In genomic region chr10:127288800-127289572, GRCm38 (mm10) we compare ENCODE assay signal across 8 mouse cellular contexts. TPM values are rescaled to one million over a fixed set of nuclear protein-coding genes. Genes with fewer than 3 reads are reported as not detected.
DNase-seq lines count a peak whose midpoint lies in the region; ATAC-seq lines count a peak whose summit lies in the region.

TSS of gene Mbd6 (minus strand) at chr10:127289018.

- H3K27me3 ChIP-seq in hindbrain, embryonic 12.5 days: no peaks in the 10 kb centered on the region

- DNase-seq in Muller cell, postnatal 12 days (ENCODE audit: inconsistent ontology term): peak; percentile 94
- DNase-seq in cerebellum, adult 9-11 months: peak; percentile 96
- peak; percentile 79 to 82 for DNase-seq in frontal cortex, postnatal 10 days (ENCODE audit: low spot score in 2 of 2)
- DNase-seq in layer of hippocampus, postnatal 36 days: peak; percentile 83 to 85
- peak; percentile 96 for DNase-seq in lung, postnatal 36 days
- DNase-seq in retina, postnatal 1 day: peak; percentile 94
- DNase-seq in urinary bladder, adult 18-20 months (ENCODE audit: low spot score in 2 of 2): peak; percentile 83 to 85

- peak within 1 kb of the TSS; percentile 92 for H3K4me2 ChIP-seq in hindbrain, embryonic 12.5 days (replicated peaks)

- ATAC-seq in hindbrain, embryonic 12.5 days (ENCODE audit: low FRiP score): peak; percentile 14

- WGBS in hindbrain, embryonic 12.5 days: under 1% methylated on average over 55 of the region's 65 CpGs

- peak within 1 kb of the TSS; percentile 66 for H3K4me3 ChIP-seq in hindbrain, embryonic 12.5 days

- H3K27ac ChIP-seq in hindbrain, embryonic 12.5 days: peak within 1 kb of the TSS; percentile 97

- H3K9ac ChIP-seq in hindbrain, embryonic 12.5 days: peak within 1 kb of the TSS; percentile 88

- peaks cover 58% of the 10 kb centered on the region for H3K4me1 ChIP-seq in hindbrain, embryonic 12.5 days

- peaks cover 33% of the 10 kb centered on the region for H3K36me3 ChIP-seq in hindbrain, embryonic 12.5 days

- H3K9me3 ChIP-seq in hindbrain, embryonic 12.5 days (replicated peaks): no peaks in the 10 kb centered on the region

RNA-seq across cellular contexts. Expression of gene Mbd6, which starts in this region (rescaled TPM):
- polyA plus RNA-seq in hindbrain, embryonic 12.5 days (2016; fragmentation: Nextera tagmentation; extraction: Ambion mirVana): 17.9 and 19.8 TPM in 2 replicates
- total RNA-seq in layer of hippocampus, postnatal 36 days (2021): 10 to 100 TPM; 36.5 to 52.5 TPM

Comparison
In these comparisons a context has a peak if more than half of its experiments do, and no peak if none do; other contexts are left out.
1. Peak in every context shown above with its lines: DNase-seq, ATAC-seq, H3K4me3 ChIP-seq and H3K27ac ChIP-seq.